Mouse (Mus musculus) ES-E14 (cell line): ENCODE data around the gene Snn. TPM values are rescaled to one million over a fixed set of nuclear protein-coding genes. Genes with fewer than 3 reads are reported as not detected.

ENCODE experiments used
- DNase-seq: peaks from one replicate; pipeline ENCODE4 v3.0.0-alpha.2; 2013; ENCODE audit warnings: low read depth, low spot score
- H3K27ac ChIP-seq: 2 replicates; pipeline ENCODE4 v1.5.1; 2012; ENCODE audit warnings: low read depth, mild to moderate bottlenecking, low read length, moderate library complexity, mixed read lengths; ENCODE audit not compliant: poor library complexity, insufficient read depth, severe bottlenecking
- H3K36me3 ChIP-seq: 2 replicates; pipeline ENCODE4 v1.6.1; 2012; ENCODE audit warnings: mild to moderate bottlenecking, low read length, moderate library complexity, mixed read lengths; ENCODE audit not compliant: control insufficient read depth, poor library complexity, insufficient read depth, severe bottlenecking
- H3K4me1 ChIP-seq, 2 experiments: fragments of 150-350 bp in 1 of 2; sonication (generic) in 1 of 2; 2 replicates each; pipeline ENCODE4 v1.6.1; 2012; ENCODE audit warnings: low read length in 2 of 2, mild to moderate bottlenecking in 1 of 2, mixed read lengths in 1 of 2; ENCODE audit not compliant: control insufficient read depth in 2 of 2, insufficient read depth in 2 of 2, poor library complexity in 1 of 2
- H3K4me3 ChIP-seq, 2 experiments: fragments of 150-350 bp in 1 of 2; sonication (generic) in 1 of 2; 2 replicates each; pipeline ENCODE4 v1.5.1; 2012; ENCODE audit warnings: low read length in 2 of 2, low read depth in 1 of 2, mild to moderate bottlenecking in 1 of 2, mixed read lengths in 1 of 2; ENCODE audit not compliant: insufficient read depth in 1 of 2, poor library complexity in 1 of 2, severe bottlenecking in 1 of 2
- H3K9ac ChIP-seq: 2 replicates; pipeline ENCODE4 v1.6.1; 2012; ENCODE audit warnings: low read depth, mild to moderate bottlenecking, low read length, mixed read lengths; ENCODE audit not compliant: poor library complexity, insufficient read depth, severe bottlenecking
- H3K9me3 ChIP-seq: fragments of 150-350 bp; sonication (generic); 2 replicates; pipeline ENCODE4 v1.6.1; 2012; ENCODE audit warnings: low read depth, mild to moderate bottlenecking, low read length; ENCODE audit not compliant: control insufficient read depth, insufficient read depth
- CHD2 ChIP-seq: IDR thresholded peaks from 2 replicates; pipeline ENCODE4 v1.6.1; 2014; ENCODE audit warnings: mild to moderate bottlenecking, low read depth, low read length, inconsistent platforms
- HCFC1 ChIP-seq: IDR thresholded peaks from 2 replicates; pipeline ENCODE4 v1.6.1; 2012; ENCODE audit warnings: low read length, inconsistent platforms, borderline replicate concordance; ENCODE audit not compliant: insufficient read depth
- MAFK ChIP-seq: IDR thresholded peaks from 2 replicates; pipeline ENCODE4 v1.6.1; 2014; ENCODE audit warnings: mild to moderate bottlenecking, low read depth, low read length, inconsistent platforms; ENCODE audit not compliant: insufficient read depth
- ZC3H11A ChIP-seq: IDR thresholded peaks from 2 replicates; pipeline ENCODE4 v1.6.1; 2012; ENCODE audit warnings: low read depth, mild to moderate bottlenecking, inconsistent platforms, low read length, borderline replicate concordance
- ZNF384 ChIP-seq: IDR thresholded peaks from 2 replicates; pipeline ENCODE4 v1.6.1; 2012; ENCODE audit warnings: low read depth, low read length, inconsistent platforms
- in situ Hi-C, 2 experiments: fragments of 600-800 bp; cut with MboI; formaldehyde crosslinking; loops; one replicate each; pipeline ENCODE4 v1.15.1; 2025; ENCODE audit warnings: low sequenced_read_pairs in 2 of 2, inconsistent platforms in 1 of 2; ENCODE audit not compliant: unreplicated experiment in 2 of 2
- total RNA-seq: library from RNA; depleted of rRNA; stranded (reverse); fragments of 300-350 nt; gene quantifications from 2 replicates; pipeline ENCODE4 v1.2.3, GENCODE M21; 2012

The Snn gene
- total RNA-seq, 1 experiment = 10.2 TPM

DNA sequence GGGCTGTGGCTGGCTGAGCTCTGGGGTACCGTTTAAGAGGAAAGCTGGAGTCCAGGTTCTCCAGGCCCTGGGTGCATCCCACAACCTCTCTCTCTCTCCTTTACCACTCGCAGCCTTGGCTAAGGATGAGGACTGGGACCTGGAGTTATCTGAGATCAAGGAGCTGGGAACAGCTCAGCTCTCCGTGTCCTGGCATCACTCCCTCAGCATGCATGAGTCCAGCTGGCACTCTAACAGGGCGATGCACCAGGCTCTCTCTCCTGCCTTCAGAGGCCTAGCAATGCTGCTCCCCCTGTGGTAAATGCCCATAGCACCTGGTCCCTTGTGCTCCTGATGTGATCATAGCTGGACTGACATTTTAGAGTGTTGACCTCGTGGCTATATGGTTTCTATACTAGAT is 10.4 kb downstream of the Snn start:
- peaks cover 5% of the 10 kb centered on the region for H3K36me3 ChIP-seq
- H3K9ac ChIP-seq = no peak overlapping the region
- in situ Hi-C loops = no loop called here
- H3K9me3 ChIP-seq = no peaks in the 10 kb centered on the region
- H3K4me1 ChIP-seq = peaks cover 2 to 12% of the 10 kb centered on the region in 2 experiments; a peak in 3 of 4 replicates
- H3K27ac ChIP-seq = no peak overlapping the region
- DNase-seq = no peak
- TF ChIP-seq ZC3H11A = no peak
- TF ChIP-seq HCFC1 = no peak
- TF ChIP-seq ZNF384 = no peak
- no peak for TF ChIP-seq MAFK
- no peak for TF ChIP-seq CHD2
- H3K4me3 ChIP-seq = no peak overlapping the region

DNA sequence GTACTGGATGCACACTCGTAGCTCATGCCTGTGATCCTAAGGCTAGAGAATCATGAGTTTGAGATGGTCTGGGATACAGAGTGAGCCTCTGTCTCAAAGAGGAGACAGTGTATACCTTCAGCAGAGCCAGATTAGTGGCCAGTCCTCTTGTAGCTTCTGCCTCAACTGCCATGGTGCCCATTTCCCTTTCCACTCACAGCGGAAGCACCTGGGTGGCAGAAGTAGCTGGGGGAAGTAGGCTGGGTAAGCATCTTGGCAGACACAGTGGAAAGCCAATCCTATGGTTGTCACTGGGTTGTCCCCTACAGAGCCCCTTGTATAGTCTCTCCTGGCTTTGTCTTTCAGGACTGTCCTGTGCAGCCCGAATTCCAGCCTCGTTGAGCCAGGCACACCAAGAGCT is 11.1 kb downstream of the Snn start:
- H3K27ac ChIP-seq = no peak overlapping the region
- in situ Hi-C loops = no loop called here
- no peak overlapping the region for H3K9ac ChIP-seq

DNA sequence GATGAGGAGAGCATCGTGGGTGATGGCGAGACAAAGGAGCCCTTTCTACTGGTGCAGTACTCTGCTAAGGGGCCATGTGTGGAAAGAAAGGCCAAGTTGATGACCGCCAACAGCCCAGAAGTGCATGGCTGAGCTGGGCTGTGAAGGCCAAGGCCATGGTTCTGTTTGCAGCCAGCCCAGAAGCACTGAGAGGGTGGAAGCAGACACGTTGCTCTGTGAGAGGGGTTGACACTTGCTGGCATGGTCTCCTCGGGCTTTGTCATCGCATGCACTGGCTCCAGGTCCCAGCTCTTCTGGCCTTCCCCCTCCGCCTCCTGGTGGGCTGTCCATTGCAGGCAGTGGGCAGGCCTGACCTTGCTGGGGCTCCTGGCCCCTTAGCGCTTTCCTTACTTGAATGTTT is 11.7 kb downstream of the Snn start:
- peaks cover 5% of the 10 kb centered on the region for H3K36me3 ChIP-seq
- no peak overlapping the region for H3K27ac ChIP-seq
- H3K4me3 ChIP-seq = no peak overlapping the region
- in situ Hi-C loops = no loop called here
- TF ChIP-seq ZC3H11A (no peak), CHD2 (no peak), MAFK (no peak), ZNF384 (no peak), HCFC1 (no peak)
- H3K9me3 ChIP-seq = no peaks in the 10 kb centered on the region
- DNase-seq = no peak
- H3K9ac ChIP-seq = no peak overlapping the region
- H3K4me1 ChIP-seq = peaks cover 0 to 12% of the 10 kb centered on the region in 2 experiments; a peak in 2 of 4 replicates

More for the DNA sequence above, 11.1 kb downstream of the Snn start:
- Histone ChIP-seq H3K36me3 (peaks cover 5% of the 10 kb centered on the region), H3K4me3 (no peak overlapping the region), H3K9me3 (no peaks in the 10 kb centered on the region), H3K4me1 (peaks cover 2 to 12% of the 10 kb centered on the region in 2 experiments; a peak in 3 of 4 replicates)
- TF ChIP-seq ZC3H11A (no peak), HCFC1 (no peak), CHD2 (no peak), ZNF384 (no peak), MAFK (no peak)
- DNase-seq = no peak

DNA sequence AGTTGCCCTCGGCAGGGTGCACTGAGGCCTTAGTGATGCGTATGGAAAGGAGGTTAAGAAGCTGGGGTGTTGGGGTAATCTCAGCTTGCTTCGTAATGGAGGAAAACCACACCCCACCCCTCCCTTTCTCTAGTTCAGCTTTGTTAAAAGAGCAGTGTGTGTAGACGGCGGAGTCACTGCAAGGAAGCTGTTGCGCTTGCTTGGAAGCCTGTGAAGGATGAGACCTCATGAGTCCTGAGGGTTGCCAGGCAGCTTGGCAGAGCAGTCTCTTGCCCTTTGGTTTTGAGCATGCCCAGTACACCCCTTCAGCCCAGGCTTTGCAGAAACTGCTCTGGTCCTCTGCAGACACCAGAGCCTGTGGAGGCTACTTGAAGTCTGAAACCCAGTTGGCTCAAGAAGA is 12.3 kb downstream of the Snn start:
- Histone ChIP-seq H3K27ac (no peak overlapping the region), H3K36me3 (peaks cover 5% of the 10 kb centered on the region)
- in situ Hi-C loops = no loop called here

More for the DNA sequence above, 12.3 kb downstream of the Snn start:
- TF ChIP-seq ZNF384 = no peak
- no peak for TF ChIP-seq CHD2
- no peak for DNase-seq
- H3K9me3 ChIP-seq = no peaks in the 10 kb centered on the region
- no peak overlapping the region for H3K4me3 ChIP-seq
- no peak overlapping the region for H3K9ac ChIP-seq
- H3K4me1 ChIP-seq = peaks cover 0 to 12% of the 10 kb centered on the region in 2 experiments; a peak in 2 of 4 replicates
